Mouse (Mus musculus): ENCODE data around the gene 9530068E07Rik. TPM values are rescaled to one million over a fixed set of nuclear protein-coding genes. Genes with fewer than 3 reads are reported as not detected.
"Not testable (repeated sequence)": the region's sequence is repeated elsewhere in the genome, so short reads cannot be mapped to it uniquely, and the experiment has no call there.

The 9530068E07Rik gene
- polyA plus RNA-seq (2012; ENCODE audit: insufficient read depth, insufficient read length, low replicate concordance, missing spikeins): not detected in 2 replicates

DNA sequence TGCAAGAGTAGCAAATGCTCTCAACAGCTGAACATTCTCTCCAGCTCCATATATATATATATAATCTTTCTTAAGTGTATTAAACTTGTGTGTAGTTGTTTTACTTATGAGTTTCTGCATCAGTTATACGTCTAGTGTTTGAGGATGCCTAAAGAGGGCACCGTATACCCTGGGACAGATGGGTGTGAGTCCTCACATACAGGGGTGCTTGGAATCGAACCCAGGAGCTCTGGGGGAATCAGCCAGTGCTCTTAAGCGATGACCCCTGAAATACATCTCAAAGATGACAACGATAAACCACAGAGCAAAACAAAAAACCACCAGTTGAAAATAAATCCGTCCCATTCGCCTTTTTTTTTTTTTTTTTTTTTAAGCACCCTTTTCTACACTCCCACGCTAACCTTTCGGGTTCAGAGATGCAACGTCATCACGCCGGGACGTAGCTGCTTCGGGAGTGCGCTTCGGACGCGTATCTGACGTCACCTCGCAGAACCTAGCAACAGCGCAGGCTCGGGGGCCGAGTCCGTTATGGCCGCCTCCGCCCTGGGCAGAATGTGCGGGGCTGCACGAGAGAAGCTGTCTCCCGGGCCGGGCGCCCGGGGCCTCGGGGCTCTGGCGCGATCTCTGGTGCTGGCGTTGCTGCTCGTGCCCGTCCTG lies at the start of gene 9530068E07Rik:
Gene 9530068E07Rik (plus strand): TSS at position 489 of the 657 bp plus-strand sequence.
- H3K27ac ChIP-seq (ENCODE audit: insufficient read depth, low read depth, low read length): peak within 1 kb of the TSS; percentile 37; the same call in 1 of the 2 replicates
- H3K4me3 ChIP-seq (ENCODE audit: insufficient read depth, low read depth, low read length): peak within 1 kb of the TSS; percentile 60
- no peak for TF ChIP-seq CTCF (IDR thresholded peaks at IDR 0.05; ENCODE audit: insufficient read depth, low read depth, low read length)
- peak; percentile 57 for TF ChIP-seq POLR2A (IDR thresholded peaks at IDR 0.05; ENCODE audit: insufficient read depth, low read depth, low read length)
- peaks cover 11% of the 10 kb centered on the region for H3K4me1 ChIP-seq (ENCODE audit: control insufficient read depth, insufficient read depth, low read length)
- WGBS: under 1% methylated on average over 38 of the region's 38 CpGs

DNA sequence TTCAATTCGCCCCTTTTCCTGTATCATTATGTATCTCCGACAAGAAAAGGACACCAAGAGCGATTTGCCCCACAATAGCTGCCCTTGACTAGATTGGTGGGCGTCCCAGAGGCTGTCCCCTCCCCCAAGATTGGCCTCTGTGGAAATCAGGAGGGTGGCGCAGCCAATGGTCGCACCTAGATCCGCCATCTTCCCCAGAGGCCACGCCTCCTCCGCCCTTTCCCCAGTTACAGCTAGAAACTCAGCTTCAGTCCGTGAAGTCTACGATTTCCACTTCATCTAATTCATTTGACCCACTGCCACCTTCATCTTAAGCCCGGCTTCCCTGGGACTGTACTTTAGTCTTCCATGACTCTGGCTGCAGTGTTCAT lies 49.6 kb upstream of the 9530068E07Rik start:
- Histone ChIP-seq H3K27ac (ENCODE audit: insufficient read depth, low read depth, low read length) (no peak overlapping the region), H3K4me1 (ENCODE audit: control insufficient read depth, insufficient read depth, low read length) (peaks cover 8% of the 10 kb centered on the region), H3K4me3 (ENCODE audit: insufficient read depth, low read depth, low read length) (peak overlapping the region; percentile 28; the same call in 1 of the 2 replicates)
- WGBS: 5% methylated on average over 12 of the region's 12 CpGs
- TF ChIP-seq POLR2A (IDR thresholded peaks at IDR 0.05; ENCODE audit: insufficient read depth, low read depth, low read length) (no peak), CTCF (IDR thresholded peaks at IDR 0.05; ENCODE audit: insufficient read depth, low read depth, low read length) (no peak)

DNA sequence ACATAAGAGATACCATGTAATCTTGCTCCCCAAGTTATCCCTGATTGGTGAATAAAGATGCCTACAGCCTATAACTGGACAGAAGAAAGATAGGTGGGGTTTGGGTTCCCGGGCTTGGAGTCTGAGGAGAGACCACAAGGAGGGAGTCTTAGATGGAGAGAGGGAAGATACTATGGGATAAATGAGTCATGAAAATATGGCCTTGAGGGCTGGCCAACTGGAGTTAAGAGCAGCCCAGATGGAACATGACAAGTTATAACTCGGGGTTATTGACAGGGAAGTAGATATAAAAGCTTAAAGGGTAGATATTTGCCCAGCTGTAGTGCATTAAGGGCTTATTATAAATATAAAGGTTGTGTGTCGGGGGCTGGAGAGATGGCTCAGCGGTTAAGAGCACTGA lies 48.1 kb upstream of the 9530068E07Rik start:
- Histone ChIP-seq H3K4me3 (ENCODE audit: insufficient read depth, low read depth, low read length) (no peak overlapping the region), H3K4me1 (ENCODE audit: control insufficient read depth, insufficient read depth, low read length) (peaks cover 5% of the 10 kb centered on the region), H3K27ac (ENCODE audit: insufficient read depth, low read depth, low read length) (no peak overlapping the region)
- WGBS: 84% methylated on average over 4 of the region's 4 CpGs
- TF ChIP-seq CTCF (IDR thresholded peaks at IDR 0.05; ENCODE audit: insufficient read depth, low read depth, low read length) (no peak), POLR2A (IDR thresholded peaks at IDR 0.05; ENCODE audit: insufficient read depth, low read depth, low read length) (no peak)

DNA sequence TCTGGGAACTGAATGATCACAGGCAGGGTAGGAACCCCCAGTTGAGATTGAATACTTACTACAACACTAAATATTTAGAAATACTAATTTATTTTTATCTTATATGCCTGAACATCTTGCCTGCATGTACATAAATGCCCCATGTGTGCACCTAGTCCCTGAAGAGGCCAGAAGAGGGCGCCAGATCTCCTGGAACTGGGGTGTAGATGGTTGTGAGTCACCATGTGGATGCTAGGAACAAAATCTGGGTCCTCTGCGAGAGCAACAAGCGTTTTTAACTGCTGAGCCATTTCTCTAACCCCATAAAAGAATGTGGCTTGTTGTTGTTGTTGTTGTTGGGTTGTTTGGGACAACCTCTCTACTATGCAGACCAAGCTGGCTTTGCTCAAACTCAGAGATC lies 47.5 kb upstream of the 9530068E07Rik start:
- no peak for TF ChIP-seq CTCF (IDR thresholded peaks at IDR 0.05; ENCODE audit: insufficient read depth, low read depth, low read length)
- TF ChIP-seq POLR2A (IDR thresholded peaks at IDR 0.05; ENCODE audit: insufficient read depth, low read depth, low read length): no peak
- Histone ChIP-seq H3K4me1 (ENCODE audit: control insufficient read depth, insufficient read depth, low read length) (peaks cover 5% of the 10 kb centered on the region), H3K4me3 (ENCODE audit: insufficient read depth, low read depth, low read length) (no peak overlapping the region), H3K27ac (ENCODE audit: insufficient read depth, low read depth, low read length) (no peak overlapping the region)
- WGBS: 65% methylated on average over 3 of the region's 3 CpGs

DNA sequence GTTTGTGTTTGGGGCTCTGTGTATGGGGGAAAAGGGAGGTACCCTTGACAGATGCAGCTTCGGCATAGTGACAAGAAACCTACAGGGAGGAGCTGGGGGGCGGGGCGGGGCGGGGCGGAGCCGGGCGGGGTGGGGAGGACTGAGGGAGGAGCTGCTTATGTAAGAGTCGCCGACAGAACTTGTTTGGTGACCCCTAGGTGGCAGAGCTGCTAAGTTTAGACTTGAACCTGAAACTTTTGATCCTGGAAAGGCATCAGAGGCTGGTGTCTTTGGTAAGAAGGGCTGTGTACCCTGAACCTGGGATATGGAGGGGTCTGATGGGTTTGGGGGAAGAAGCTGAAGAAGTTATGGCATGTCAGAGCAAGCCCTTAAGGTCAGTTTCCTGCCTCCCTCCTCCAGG lies 45.3 kb upstream of the 9530068E07Rik start:
- H3K27ac ChIP-seq (ENCODE audit: insufficient read depth, low read depth, low read length): no peak overlapping the region
- no peak for TF ChIP-seq POLR2A (IDR thresholded peaks at IDR 0.05; ENCODE audit: insufficient read depth, low read depth, low read length)
- TF ChIP-seq CTCF (IDR thresholded peaks at IDR 0.05; ENCODE audit: insufficient read depth, low read depth, low read length): no peak
- 7% methylated on average over 9 of the region's 9 CpGs for WGBS
- H3K4me3 ChIP-seq (ENCODE audit: insufficient read depth, low read depth, low read length): no peak overlapping the region
- peaks cover 3% of the 10 kb centered on the region for H3K4me1 ChIP-seq (ENCODE audit: control insufficient read depth, insufficient read depth, low read length)

DNA sequence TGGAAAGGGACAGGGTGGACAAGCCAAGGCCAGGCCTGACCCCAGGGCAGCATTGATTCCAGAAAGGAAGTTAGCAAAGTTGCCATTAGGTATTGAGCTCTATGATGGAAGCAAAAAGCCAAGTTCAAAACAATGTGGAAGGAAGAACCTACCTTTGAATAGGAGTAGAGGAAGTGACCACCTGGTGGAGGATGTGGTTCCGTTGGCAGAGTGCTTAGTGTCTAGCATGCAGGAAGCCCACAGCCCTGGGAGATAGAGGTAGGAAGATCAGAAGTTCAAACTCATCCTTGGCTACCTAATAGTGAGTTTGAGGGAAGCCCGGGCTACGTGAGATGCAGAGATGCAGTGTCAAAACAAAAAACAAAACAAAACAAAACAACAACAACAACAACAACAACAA lies 44.0 kb upstream of the 9530068E07Rik start:
- Histone ChIP-seq H3K27ac (ENCODE audit: insufficient read depth, low read depth, low read length) (no peak overlapping the region), H3K4me1 (ENCODE audit: control insufficient read depth, insufficient read depth, low read length) (no peaks in the 10 kb centered on the region), H3K4me3 (ENCODE audit: insufficient read depth, low read depth, low read length) (no peak overlapping the region)
- WGBS: 94% methylated on average over 3 of the region's 3 CpGs
- TF ChIP-seq POLR2A (IDR thresholded peaks at IDR 0.05; ENCODE audit: insufficient read depth, low read depth, low read length) (no peak), CTCF (IDR thresholded peaks at IDR 0.05; ENCODE audit: insufficient read depth, low read depth, low read length) (no peak)

DNA sequence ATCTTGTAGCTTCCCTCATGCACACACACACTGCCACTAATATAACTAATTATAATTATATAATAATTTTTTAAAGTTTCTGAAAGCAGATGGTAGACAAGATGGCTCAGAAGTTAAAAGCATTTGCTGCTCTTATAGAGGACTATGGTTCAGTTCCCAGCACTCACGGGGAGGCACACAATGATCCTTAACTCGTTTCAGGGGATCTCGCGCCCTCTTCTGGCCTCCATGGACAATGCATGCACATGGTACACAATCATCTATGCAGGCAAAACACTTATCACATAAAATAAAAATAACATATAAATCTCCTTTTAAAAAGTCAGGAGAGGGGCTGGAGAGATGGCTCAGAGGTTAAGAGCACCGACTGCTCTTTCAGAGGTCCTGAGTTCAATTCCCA lies 41.6 kb upstream of the 9530068E07Rik start:
- Histone ChIP-seq H3K4me3 (ENCODE audit: insufficient read depth, low read depth, low read length) (no peak overlapping the region), H3K27ac (ENCODE audit: insufficient read depth, low read depth, low read length) (no peak overlapping the region), H3K4me1 (ENCODE audit: control insufficient read depth, insufficient read depth, low read length) (peaks cover 2% of the 10 kb centered on the region)
- TF ChIP-seq CTCF (IDR thresholded peaks at IDR 0.05; ENCODE audit: insufficient read depth, low read depth, low read length) (no peak), POLR2A (IDR thresholded peaks at IDR 0.05; ENCODE audit: insufficient read depth, low read depth, low read length) (no peak)
- 88% methylated on average over 5 of the region's 5 CpGs for WGBS

DNA sequence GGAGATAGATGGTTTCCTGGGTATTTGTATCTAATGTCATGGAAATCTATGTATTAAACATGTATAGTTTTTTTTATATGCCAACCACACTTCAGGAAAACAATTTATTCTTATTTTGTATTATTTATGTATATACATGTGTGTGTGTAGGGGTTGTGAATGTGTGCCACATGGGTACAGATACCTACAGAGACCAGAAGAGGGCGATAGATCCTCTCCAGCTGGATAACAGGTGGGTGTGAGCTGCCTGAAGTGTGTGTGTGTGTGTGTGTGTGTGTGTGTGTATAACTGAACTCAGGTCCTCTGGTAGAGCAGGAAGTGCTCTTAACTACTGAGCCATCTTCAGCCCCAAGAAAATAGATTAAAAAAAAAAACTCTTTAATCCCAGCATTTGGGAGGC lies 40.6 kb upstream of the 9530068E07Rik start:
- TF ChIP-seq CTCF (IDR thresholded peaks at IDR 0.05; ENCODE audit: insufficient read depth, low read depth, low read length) (no peak), POLR2A (IDR thresholded peaks at IDR 0.05; ENCODE audit: insufficient read depth, low read depth, low read length) (no peak)
- H3K4me1 ChIP-seq (ENCODE audit: control insufficient read depth, insufficient read depth, low read length): peaks cover 8% of the 10 kb centered on the region
- H3K27ac ChIP-seq (ENCODE audit: insufficient read depth, low read depth, low read length): no peak overlapping the region
- H3K4me3 ChIP-seq (ENCODE audit: insufficient read depth, low read depth, low read length): no peak overlapping the region
- WGBS: 79% methylated on average over 1 of the region's 1 CpGs

DNA sequence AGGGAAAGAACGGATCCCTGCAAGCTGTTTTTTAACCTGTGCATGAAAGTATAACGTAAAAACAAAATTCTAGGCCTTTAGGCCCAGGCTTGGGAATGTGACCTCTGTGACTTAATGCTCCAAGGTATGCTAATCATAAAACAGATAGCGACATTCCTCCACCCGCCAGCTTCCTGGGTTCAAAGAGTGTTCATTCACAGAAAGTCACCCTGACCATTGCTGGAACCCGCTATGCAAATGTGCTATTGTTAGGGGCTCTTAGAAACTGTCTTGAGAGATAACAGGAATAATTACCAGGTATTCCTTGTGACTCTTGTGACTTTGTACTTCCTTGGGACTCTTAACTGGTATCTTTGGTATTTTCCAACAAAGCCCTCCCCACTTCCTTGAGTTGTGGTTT lies 39.1 kb upstream of the 9530068E07Rik start:
- H3K4me3 ChIP-seq (ENCODE audit: insufficient read depth, low read depth, low read length); H3K27ac ChIP-seq (ENCODE audit: insufficient read depth, low read depth, low read length); H3K4me1 ChIP-seq (ENCODE audit: control insufficient read depth, insufficient read depth, low read length): not testable (repeated sequence)
- WGBS: 97% methylated on average over 5 of the region's 5 CpGs

DNA sequence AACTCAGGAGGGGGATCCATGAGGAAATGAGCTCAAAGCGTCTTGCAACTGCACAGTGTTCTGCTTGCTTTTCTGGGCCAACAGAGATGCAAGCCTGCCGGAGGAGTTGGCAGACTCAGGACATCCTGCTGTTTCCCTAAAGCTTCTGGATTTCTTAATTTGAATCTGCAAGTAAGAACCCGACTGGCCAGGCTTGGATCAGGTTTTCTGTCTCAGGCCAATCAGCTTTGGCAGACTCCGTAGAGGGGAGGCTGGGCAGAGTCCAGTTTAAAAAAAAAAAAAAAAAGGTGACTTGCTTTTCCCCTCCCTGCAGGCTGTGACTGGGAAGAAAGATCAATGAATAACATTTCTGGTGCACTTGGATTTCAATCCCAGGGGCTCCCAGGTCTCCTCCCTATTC lies 37.7 kb upstream of the 9530068E07Rik start:
- WGBS: 29% methylated on average over 4 of the region's 4 CpGs
- Histone ChIP-seq H3K4me3 (ENCODE audit: insufficient read depth, low read depth, low read length) (no peak overlapping the region), H3K4me1 (ENCODE audit: control insufficient read depth, insufficient read depth, low read length) (peaks cover 16% of the 10 kb centered on the region), H3K27ac (ENCODE audit: insufficient read depth, low read depth, low read length) (no peak overlapping the region)
- TF ChIP-seq POLR2A (IDR thresholded peaks at IDR 0.05; ENCODE audit: insufficient read depth, low read depth, low read length) (no peak), CTCF (IDR thresholded peaks at IDR 0.05; ENCODE audit: insufficient read depth, low read depth, low read length) (no peak)

Data from olfactory bulb, adult 2 months (tissue).